Mouse (Mus musculus): ENCODE measurements around the gene Cpa1.

Cpa1 gene

GRCm38 (mm10) chr6:30674714-30675280, 35.8 kb downstream of the Cpa1 start:
- DNase-seq = no peak

- no peak for DNase-seq
Observed at GRCm38 (mm10) chr6:30675281-30675771, 36.3 kb downstream of the Cpa1 start.

GRCm38 (mm10) chr6:30676506-30676905, 37.5 kb downstream of the Cpa1 start:
- DNase-seq = no peak

- no peak for DNase-seq
Observed at GRCm38 (mm10) chr6:30677591-30677990, 38.6 kb downstream of the Cpa1 start.

GRCm38 (mm10) chr6:30678482-30678881, 39.5 kb downstream of the Cpa1 start:
- no peak for DNase-seq

- peak; percentile 70 for DNase-seq
Observed at GRCm38 (mm10) chr6:30679567-30679966, 40.5 kb downstream of the Cpa1 start.

- DNase-seq = no peak
Observed at GRCm38 (mm10) chr6:30680442-30680841, 41.4 kb downstream of the Cpa1 start.

GRCm38 (mm10) chr6:30681935-30682900, 43.2 kb downstream of the Cpa1 start:
- DNase-seq = no peak

GRCm38 (mm10) chr6:30684570-30684969, 45.6 kb downstream of the Cpa1 start:
- DNase-seq = no peak

GRCm38 (mm10) chr6:30687198-30687597, 48.2 kb downstream of the Cpa1 start:
- no peak for DNase-seq

- DNase-seq = no peak
Observed at GRCm38 (mm10) chr6:30692826-30693225, 53.8 kb downstream of the Cpa1 start.

GRCm38 (mm10) chr6:30693350-30693991, 54.5 kb downstream of the Cpa1 start, which contains the start of gene Cep41:
Gene Cep41 (minus strand): TSS chr6:30693749.
- DNase-seq = peak; percentile 94

- DNase-seq = no peak
Observed at GRCm38 (mm10) chr6:30694209-30694608, 55.2 kb downstream of the Cpa1 start.
